Mouse (Mus musculus) granulocyte monocyte progenitor cell, adult 5-6 weeks (primary cell): ENCODE results near the gene Olfr1378. TPM values are rescaled to one million over a fixed set of nuclear protein-coding genes. Genes with fewer than 3 reads are reported as not detected.

Experiments
- ATAC-seq: replicated peaks from 2 replicates; pipeline ENCODE4 v1.8.0; 2016; ENCODE audit warnings: mild to moderate bottlenecking, moderate TSS enrichment, inconsistent platforms; ENCODE audit not compliant: poor library complexity, severe bottlenecking
- total RNA-seq, 2 experiments: library from RNA; stranded (forward) in 1 of 2; stranded (reverse) in 1 of 2; fragments of 200-712, 200-1000 nt in 1 of 2; fragments of >200 nt in 1 of 2; fragmentation: Nextera tagmentation in 1 of 2; gene quantifications; 2 replicates each; pipeline ENCODE4 v1.2.3; 2014 to 2017

Olfr1378 gene
- not detected in 2 replicates for total RNA-seq (2014; fragmentation: Nextera tagmentation)
- total RNA-seq (2017): not detected in 2 replicates

- no peak for ATAC-seq
Observed at GRCm38 (mm10) chr11:50966230-50966629, at the start of gene Olfr1378. Olfr1378 (plus strand) TSS chr11:50966530.

- ATAC-seq: no peak
Observed at GRCm38 (mm10) chr11:50930469-50931014, 35.8 kb upstream of the Olfr1378 start.

GRCm38 (mm10) chr11:50931021-50931420 lies 35.3 kb upstream of the Olfr1378 start:
- peak; percentile 40; the same call in 1 of the 2 replicates for ATAC-seq

- peak; percentile 80 for ATAC-seq
Observed at GRCm38 (mm10) chr11:50931451-50931866, 34.9 kb upstream of the Olfr1378 start, which contains the start of gene Zfp354b. Zfp354b (minus strand) TSS chr11:50931633.

- ATAC-seq: no peak
Observed at GRCm38 (mm10) chr11:50932040-50932439, 34.3 kb upstream of the Olfr1378 start.

- ATAC-seq: peak; percentile 76
Observed at GRCm38 (mm10) chr11:50938435-50938834, 27.9 kb upstream of the Olfr1378 start.

GRCm38 (mm10) chr11:50939621-50940366 lies 26.5 kb upstream of the Olfr1378 start:
- peak; percentile 88 for ATAC-seq

GRCm38 (mm10) chr11:50942386-50942785 lies 23.9 kb upstream of the Olfr1378 start:
- no peak for ATAC-seq

- ATAC-seq: no peak
Observed at GRCm38 (mm10) chr11:50943506-50943905, 22.8 kb upstream of the Olfr1378 start, which contains the start of gene 4933414I15Rik. 4933414I15Rik (minus strand) TSS chr11:50943765.

GRCm38 (mm10) chr11:50952290-50952689 lies 14.0 kb upstream of the Olfr1378 start:
- no peak for ATAC-seq

- no peak for ATAC-seq
Observed at GRCm38 (mm10) chr11:50953665-50954064, 12.7 kb upstream of the Olfr1378 start, which contains the start of gene Prop1. Prop1 (minus strand) TSS chr11:50953765.

- ATAC-seq: no peak
Observed at GRCm38 (mm10) chr11:50964886-50965285, 1.4 kb upstream of the Olfr1378 start.

- ATAC-seq: no peak
Observed at GRCm38 (mm10) chr11:50977216-50977615, 10.9 kb downstream of the Olfr1378 start.

GRCm38 (mm10) chr11:50981667-50982066 lies 15.3 kb downstream of the Olfr1378 start, which contains the start of gene Olfr1377:
Olfr1377 (plus strand) TSS chr11:50981967.
- no peak for ATAC-seq

GRCm38 (mm10) chr11:51003296-51003695 lies 37.0 kb downstream of the Olfr1378 start, which contains the start of gene Olfr51:
Olfr51 (plus strand) TSS chr11:51003596.
- ATAC-seq: no peak

GRCm38 (mm10) chr11:51011821-51012220 lies 45.5 kb downstream of the Olfr1378 start:
- no peak for ATAC-seq

- no peak for ATAC-seq
Observed at GRCm38 (mm10) chr11:51013936-51014335, 47.6 kb downstream of the Olfr1378 start, which contains the start of gene Olfr54. Olfr54 (plus strand) TSS chr11:51014236.

- no peak for ATAC-seq
Observed at GRCm38 (mm10) chr11:51016341-51016740, 50.0 kb downstream of the Olfr1378 start.
